Mouse (Mus musculus): Measurements from ENCODE around the gene Pawr.
"Not testable (repeated sequence)": the region's sequence is repeated elsewhere in the genome, so short reads cannot be mapped to it uniquely, and the experiment has no call there.

Pawr gene

GRCm38 (mm10) chr10:108314396-108314795, 17.5 kb upstream of the Pawr start:
- DNase-seq (ENCODE audit: low spot score), result no peak

GRCm38 (mm10) chr10:108315236-108315635, 16.7 kb upstream of the Pawr start:
- DNase-seq (ENCODE audit: low spot score), result no peak

- DNase-seq (ENCODE audit: low spot score), result no peak
These were observed 3.6 kb upstream of the Pawr start for GRCm38 (mm10) chr10:108328356-108328755.

GRCm38 (mm10) chr10:108328983-108329382, 2.9 kb upstream of the Pawr start:
- no peak for DNase-seq (ENCODE audit: low spot score)

- no peak for DNase-seq (ENCODE audit: low spot score)
These were observed 2.1 kb upstream of the Pawr start for GRCm38 (mm10) chr10:108329771-108330170.

- no peak for DNase-seq (ENCODE audit: low spot score)
These were observed 957 bp upstream of the Pawr start for GRCm38 (mm10) chr10:108330964-108331363.

GRCm38 (mm10) chr10:108332571-108333541, 935 bp downstream of the Pawr start:
- DNase-seq (ENCODE audit: low spot score), result peak; percentile 53

- DNase-seq (ENCODE audit: low spot score), result no peak
These were observed 1.7 kb downstream of the Pawr start for GRCm38 (mm10) chr10:108333642-108334041.

GRCm38 (mm10) chr10:108334096-108334495, 2.2 kb downstream of the Pawr start:
- no peak for DNase-seq (ENCODE audit: low spot score)

- no peak for DNase-seq (ENCODE audit: low spot score)
These were observed 3.9 kb downstream of the Pawr start for GRCm38 (mm10) chr10:108335736-108336292.

GRCm38 (mm10) chr10:108336581-108336980, 4.7 kb downstream of the Pawr start:
- DNase-seq (ENCODE audit: low spot score), result no peak

- DNase-seq (ENCODE audit: low spot score), result no peak
These were observed 6.4 kb downstream of the Pawr start for GRCm38 (mm10) chr10:108338055-108338961.

- no peak for DNase-seq (ENCODE audit: low spot score)
These were observed 7.2 kb downstream of the Pawr start for GRCm38 (mm10) chr10:108339118-108339517.

- no peak for DNase-seq (ENCODE audit: low spot score)
These were observed 8.0 kb downstream of the Pawr start for GRCm38 (mm10) chr10:108339872-108340271.

- no peak for DNase-seq (ENCODE audit: low spot score)
These were observed 11.8 kb downstream of the Pawr start for GRCm38 (mm10) chr10:108343734-108344133.

- DNase-seq (ENCODE audit: low spot score), result no peak
These were observed 13.2 kb downstream of the Pawr start for GRCm38 (mm10) chr10:108345123-108345522.

GRCm38 (mm10) chr10:108346301-108346700, 14.4 kb downstream of the Pawr start:
- DNase-seq (ENCODE audit: low spot score), result not testable (repeated sequence)

- DNase-seq (ENCODE audit: low spot score), result no peak
These were observed 18.5 kb downstream of the Pawr start for GRCm38 (mm10) chr10:108350125-108351070.

GRCm38 (mm10) chr10:108352944-108353343, 21.0 kb downstream of the Pawr start:
- no peak for DNase-seq (ENCODE audit: low spot score)

- no peak for DNase-seq (ENCODE audit: low spot score)
These were observed 22.9 kb downstream of the Pawr start for GRCm38 (mm10) chr10:108354726-108355391.

- no peak for DNase-seq (ENCODE audit: low spot score)
These were observed 23.5 kb downstream of the Pawr start for GRCm38 (mm10) chr10:108355392-108355775.

All from ovary, postnatal 10 days (tissue).